Mouse (Mus musculus) heart, embryonic 11.5 days (tissue): ENCODE measurements around the gene Psma5. TPM values are rescaled to one million over a fixed set of nuclear protein-coding genes. Genes with fewer than 3 reads are reported as not detected.

Experiments
- ATAC-seq: fragments of 200-750 bp; cut with Nextera tagmentation; replicated peaks from 2 replicates; pipeline ENCODE4 v1.8.0; 2017; ENCODE audit warnings: moderate library complexity; ENCODE audit not compliant: insufficient number of reproducible peaks, low FRiP score, low TSS enrichment
- H3K27ac ChIP-seq: fragments of 300-500 bp; sonication (generic); 2 replicates; pipeline ENCODE4 v1.5.1; 2014; ENCODE audit warnings: mild to moderate bottlenecking, low read depth, low read length
- H3K27me3 ChIP-seq: fragments of 300-500 bp; sonication (generic); 2 replicates; pipeline ENCODE4 v1.6.1; 2014; ENCODE audit warnings: mild to moderate bottlenecking, low read length, mixed read lengths; ENCODE audit not compliant: control insufficient read depth, insufficient read depth
- H3K36me3 ChIP-seq: fragments of 300-500 bp; sonication (generic); 2 replicates; pipeline ENCODE4 v1.6.1; 2014; ENCODE audit warnings: mild to moderate bottlenecking, low read length, moderate library complexity, mixed read lengths; ENCODE audit not compliant: control insufficient read depth, insufficient read depth
- H3K4me1 ChIP-seq: fragments of 300-500 bp; sonication (generic); 2 replicates; pipeline ENCODE4 v1.6.1; 2014; ENCODE audit warnings: low read length; ENCODE audit not compliant: control insufficient read depth, insufficient read depth
- H3K4me2 ChIP-seq: fragments of 300-500 bp; sonication (generic); 2 replicates; pipeline ENCODE4 v1.6.1; 2014; ENCODE audit warnings: mild to moderate bottlenecking, moderate library complexity
- H3K4me3 ChIP-seq: fragments of 300-500 bp; sonication (generic); 2 replicates; pipeline ENCODE4 v1.5.1; 2014; ENCODE audit warnings: low read depth, low read length
- H3K9ac ChIP-seq: fragments of 300-500 bp; sonication (generic); 2 replicates; pipeline ENCODE4 v1.6.1; 2014; ENCODE audit warnings: mild to moderate bottlenecking, low read depth, low read length, moderate library complexity
- H3K9me3 ChIP-seq: fragments of 300-500 bp; sonication (generic); replicated peaks from 2 replicates; pipeline ENCODE4 v1.6.1; 2016; ENCODE audit warnings: low read length; ENCODE audit not compliant: control insufficient read depth
- WGBS: fragments of 180-500 bp; shearing (Covaris S2); extraction: QIAGEN DNeasy Blood & Tissue Kit; methylation state at CpG from one replicate; pipeline ENCODE4 v1.1.7; 2014; ENCODE audit not compliant: insufficient replicate concordance; 5-methylcytosine and 5-hydroxymethylcytosine counted together
- polyA plus RNA-seq: library from polyadenylated mRNA; unstranded; fragments of >200 nt; fragmentation: Nextera tagmentation; extraction: Ambion mirVana; gene quantifications from 2 replicates; pipeline ENCODE4 v1.2.1, GENCODE M21; 2014

Psma5 gene
- polyA plus RNA-seq, 1 experiment from 2014 or later = 242 TPM

DNA sequence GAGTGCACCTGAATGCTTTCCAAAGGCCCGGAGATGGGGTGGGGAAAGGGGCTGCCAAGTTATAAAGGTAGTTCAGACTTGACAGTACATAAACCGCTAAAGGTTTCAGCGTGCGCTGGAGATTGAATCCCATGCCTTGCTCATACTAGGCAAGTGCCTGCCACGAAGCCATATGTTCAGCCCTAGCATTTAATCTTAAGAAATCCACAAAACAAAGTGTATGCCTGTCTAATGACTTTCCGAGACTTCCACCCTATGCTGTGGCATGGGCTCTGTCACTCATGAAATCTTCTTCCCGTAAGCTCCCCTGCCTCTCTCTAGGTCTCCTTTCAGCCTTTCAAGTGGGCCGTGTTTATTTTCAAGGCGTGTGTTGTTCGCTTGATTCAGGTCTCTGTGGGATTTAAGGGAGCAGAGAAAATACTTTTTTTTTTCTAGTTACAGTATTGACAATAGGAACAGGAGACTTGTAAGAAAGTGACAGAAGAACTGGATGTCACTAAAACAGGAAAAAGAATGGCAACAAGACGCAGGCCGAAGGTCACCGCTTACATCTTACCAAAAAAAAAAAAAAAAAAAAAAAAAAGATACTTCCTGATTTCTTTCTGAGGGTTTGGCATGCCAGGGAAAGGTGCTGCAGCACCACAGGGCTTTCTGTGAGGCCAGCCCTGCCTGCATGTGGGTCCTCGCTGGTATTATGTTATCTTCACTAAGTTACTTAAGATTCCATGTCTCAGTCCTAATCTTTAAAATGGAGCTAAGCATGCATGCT, 30.1 kb downstream of the Psma5 start:
- 49% methylated on average over 14 of the region's 14 CpGs for WGBS

DNA sequence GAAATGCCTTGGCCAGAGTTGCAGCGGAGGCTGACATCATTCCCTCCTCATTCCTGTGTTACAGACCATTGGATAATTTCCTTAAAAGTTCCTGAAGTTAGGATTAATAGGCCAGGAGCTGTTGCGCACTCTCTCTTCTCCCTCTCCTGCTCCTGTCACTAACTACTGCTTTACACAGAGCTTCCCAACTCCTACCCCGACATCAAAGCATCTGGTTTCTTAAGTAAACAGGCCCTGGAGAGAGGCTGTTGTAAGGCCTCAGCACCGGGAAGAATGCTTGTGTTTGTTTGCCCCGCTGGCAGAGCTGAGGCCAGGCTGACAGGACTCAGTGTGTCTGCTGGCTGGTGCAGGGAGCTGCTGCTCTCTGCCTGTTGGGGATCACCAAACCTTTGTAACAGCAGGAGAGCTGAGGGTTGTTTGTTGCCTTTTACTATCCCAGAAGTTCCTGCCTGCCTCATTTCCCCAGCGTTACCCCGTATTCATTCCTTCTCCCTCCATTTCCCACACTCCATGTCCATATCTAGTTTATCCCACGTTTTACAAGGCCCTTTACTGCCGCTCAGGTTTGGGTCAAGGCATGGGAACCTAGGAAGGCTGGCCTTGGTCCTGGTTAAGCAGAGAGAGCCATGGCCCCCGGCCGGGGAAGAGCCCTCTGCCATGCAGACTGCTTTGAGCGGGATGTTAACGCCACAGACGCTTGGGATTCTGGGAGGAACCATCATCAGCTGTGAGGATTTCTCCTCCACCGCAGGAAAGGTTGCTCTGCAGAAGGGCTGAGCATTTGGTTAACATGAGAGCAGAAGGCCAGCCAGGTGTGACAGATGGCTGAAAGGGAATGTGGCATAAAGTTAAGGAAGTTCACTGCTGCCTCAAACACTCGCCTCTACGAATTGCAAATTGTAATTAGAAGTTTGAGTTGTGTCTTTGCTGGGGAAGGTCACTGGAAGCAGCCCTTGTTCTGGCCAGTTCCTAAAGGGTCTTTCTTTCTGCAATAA, 31.4 kb downstream of the Psma5 start:
- Histone ChIP-seq H3K9me3 (no peaks in the 10 kb centered on the region), H3K9ac (peak overlapping the region; percentile 40), H3K4me1 (peaks cover 54% of the 10 kb centered on the region), H3K36me3 (no peaks in the 10 kb centered on the region), H3K27ac (peak overlapping the region; percentile 47), H3K4me2 (peak overlapping the region; percentile 43), H3K27me3 (no peaks in the 10 kb centered on the region), H3K4me3 (no peak overlapping the region)
- ATAC-seq = no peak
- 25% methylated on average over 17 of the region's 17 CpGs for WGBS

More for the DNA sequence above, 30.1 kb downstream of the Psma5 start:
- Histone ChIP-seq H3K27me3 (no peaks in the 10 kb centered on the region), H3K4me2 (peak overlapping the region; percentile 43; the same call in 1 of the 2 replicates), H3K9me3 (no peaks in the 10 kb centered on the region), H3K9ac (no peak overlapping the region), H3K4me1 (peaks cover 61% of the 10 kb centered on the region), H3K27ac (peak overlapping the region; percentile 47; the same call in 1 of the 2 replicates), H3K4me3 (no peak overlapping the region), H3K36me3 (no peaks in the 10 kb centered on the region)
- no peak for ATAC-seq

DNA sequence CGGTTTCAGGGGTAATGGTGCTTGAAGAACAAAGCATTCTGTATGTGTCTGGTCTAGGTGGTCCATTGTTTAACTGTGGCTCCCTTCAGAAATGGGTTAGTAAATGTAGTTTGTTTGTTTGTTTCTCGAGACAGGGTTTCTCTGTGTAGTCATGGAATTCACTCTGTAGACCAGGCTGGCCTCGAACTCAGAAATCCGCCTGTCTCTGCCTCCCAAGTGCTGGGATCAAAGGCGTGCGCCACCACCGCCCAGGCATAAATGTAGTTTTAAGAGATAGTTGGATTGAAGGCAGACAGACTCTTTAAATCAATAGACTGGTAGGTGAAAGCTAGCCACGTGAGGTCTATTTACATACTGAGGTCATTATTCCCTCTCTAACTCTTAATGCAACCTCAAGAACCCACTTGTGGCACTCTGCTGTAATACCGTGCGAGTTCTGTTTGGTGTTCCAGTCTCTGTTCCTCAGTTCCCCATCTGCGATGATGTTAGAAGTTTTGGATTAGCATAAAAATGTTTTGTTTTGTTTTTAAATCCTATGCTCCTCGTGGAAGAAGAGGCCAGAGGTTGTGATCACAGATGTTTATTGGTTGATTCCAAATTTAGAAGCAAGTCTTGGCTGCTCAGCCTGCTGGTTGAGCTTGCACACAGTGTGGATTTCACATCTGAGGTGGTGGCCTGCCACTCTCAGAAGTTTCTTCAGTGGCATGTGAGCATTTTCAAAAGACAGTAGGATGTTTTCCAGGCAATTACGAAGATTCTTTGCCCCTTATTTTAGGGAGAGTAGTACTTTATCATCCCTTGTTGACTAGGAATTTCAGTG, 32.8 kb downstream of the Psma5 start:
- Histone ChIP-seq H3K4me3 (no peak overlapping the region), H3K4me1 (peaks cover 59% of the 10 kb centered on the region), H3K9ac (no peak overlapping the region), H3K36me3 (no peaks in the 10 kb centered on the region), H3K27ac (no peak overlapping the region), H3K9me3 (no peaks in the 10 kb centered on the region), H3K4me2 (no peak overlapping the region), H3K27me3 (no peaks in the 10 kb centered on the region)
- ATAC-seq = no peak
- WGBS = 72% methylated on average over 13 of the region's 13 CpGs

DNA sequence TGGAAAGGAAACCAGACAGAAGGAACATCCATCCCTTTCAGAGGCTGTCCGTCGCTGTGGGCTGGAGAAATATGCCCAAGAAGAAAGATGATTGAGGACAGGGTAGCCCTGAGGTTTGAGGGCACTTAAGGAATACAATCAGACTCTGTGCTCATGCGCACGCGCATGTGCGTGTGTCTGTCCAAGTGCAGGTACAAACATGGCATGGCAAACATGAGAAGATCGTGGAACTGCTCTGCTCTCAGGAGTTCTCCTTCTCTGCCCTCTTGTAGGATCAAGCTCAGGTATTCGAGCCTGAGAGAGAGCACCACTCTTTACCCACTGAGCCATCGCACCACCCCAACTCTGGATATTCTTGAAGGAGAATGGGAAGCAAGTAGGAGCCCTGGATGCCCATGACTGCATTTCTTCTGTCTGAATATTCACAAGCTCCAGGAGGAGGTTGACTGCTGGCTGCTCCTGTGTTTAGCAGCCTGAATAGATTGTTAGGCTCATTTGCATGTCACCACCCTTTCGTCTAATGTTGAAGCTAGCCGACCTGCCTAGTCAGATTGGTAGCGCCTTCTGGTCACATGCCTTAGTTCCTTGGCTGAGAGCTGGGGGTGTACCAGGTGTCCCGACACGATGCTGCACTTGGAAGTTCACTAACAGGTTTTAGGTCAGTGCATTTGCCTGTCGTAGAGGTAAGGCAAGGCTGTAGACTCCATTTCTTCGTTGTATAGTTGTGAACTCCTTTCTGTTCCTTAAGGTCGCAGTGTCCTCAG, 34.5 kb downstream of the Psma5 start:
- Histone ChIP-seq H3K4me1 (peaks cover 70% of the 10 kb centered on the region), H3K4me3 (no peak overlapping the region), H3K36me3 (no peaks in the 10 kb centered on the region), H3K9ac (no peak overlapping the region), H3K27me3 (no peaks in the 10 kb centered on the region), H3K27ac (no peak overlapping the region), H3K9me3 (no peaks in the 10 kb centered on the region), H3K4me2 (no peak overlapping the region)
- no peak for ATAC-seq
- WGBS = 65% methylated on average over 17 of the region's 17 CpGs

DNA sequence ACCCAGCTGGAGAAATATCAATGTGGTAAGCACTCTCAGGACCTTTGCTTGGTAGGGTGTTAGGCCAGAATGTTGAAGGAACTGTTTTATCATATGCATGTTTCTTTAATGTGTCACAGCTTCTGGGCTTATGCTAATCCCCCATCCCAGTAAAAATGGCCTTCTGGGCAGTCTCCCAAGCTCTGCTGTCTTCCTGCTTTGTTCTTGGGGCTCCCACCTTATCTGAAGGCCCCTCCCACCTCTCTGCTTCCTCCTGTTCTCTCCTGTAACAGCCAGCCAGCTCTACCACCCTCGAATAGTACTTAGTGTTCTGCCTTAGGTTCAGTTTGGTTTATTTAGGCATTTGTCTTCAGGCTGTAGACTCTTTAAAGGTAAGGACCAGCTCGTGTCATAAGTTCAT, 37.7 kb downstream of the Psma5 start:
- H3K9me3 ChIP-seq = no peaks in the 10 kb centered on the region
- 0 out of 2 replicates have a peak, but pooled peaks have one; percentile 48 for ATAC-seq
- peaks cover 61% of the 10 kb centered on the region for H3K4me1 ChIP-seq
- peak overlapping the region; percentile 74 for H3K27ac ChIP-seq
- H3K4me2 ChIP-seq = peak overlapping the region; percentile 7
- no peaks in the 10 kb centered on the region for H3K36me3 ChIP-seq
- H3K4me3 ChIP-seq = no peak overlapping the region
- H3K9ac ChIP-seq = peak overlapping the region; percentile 35; the same call in 1 of the 2 replicates
- H3K27me3 ChIP-seq = no peaks in the 10 kb centered on the region
- 18% methylated on average over 2 of the region's 2 CpGs for WGBS

DNA sequence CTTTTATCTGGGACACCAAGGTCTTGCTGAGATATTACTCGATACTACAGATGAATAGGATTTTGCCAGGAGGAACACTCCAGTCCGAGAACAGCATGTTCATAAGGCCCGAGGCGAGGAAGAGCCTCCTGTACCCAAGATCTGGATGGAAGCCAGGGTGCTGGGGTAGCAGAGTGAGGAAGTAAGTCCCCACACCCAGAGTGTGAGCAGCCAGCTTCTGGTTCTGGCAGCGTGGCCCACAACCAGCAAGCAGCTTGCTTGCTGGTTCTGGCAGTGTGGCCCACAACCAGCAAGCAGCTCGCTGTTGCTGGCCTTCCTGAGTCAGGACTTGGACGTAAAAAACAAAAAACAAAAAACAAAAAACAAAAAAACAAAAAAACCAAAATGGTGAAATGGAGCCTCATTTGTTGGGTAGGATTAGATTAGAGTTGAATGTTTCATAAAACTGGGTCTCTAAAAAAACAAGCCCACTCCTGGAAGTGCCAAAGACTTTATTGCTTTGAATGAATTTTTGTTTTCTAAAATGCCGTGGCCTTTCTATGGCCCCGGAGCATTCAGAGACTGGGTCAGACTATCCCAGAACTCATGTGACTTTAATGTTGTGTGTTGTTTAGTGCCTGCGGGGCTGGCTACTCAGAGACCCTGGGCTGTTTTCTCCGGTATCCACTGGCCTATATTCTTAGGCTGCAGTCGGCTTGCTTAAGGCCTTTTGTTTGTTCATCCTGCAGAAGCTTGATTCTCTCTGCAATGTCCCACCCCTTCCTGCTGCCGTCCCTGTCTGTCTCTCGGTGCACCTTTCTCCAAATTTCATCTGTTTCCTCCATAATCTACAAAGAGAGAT, 38.9 kb downstream of the Psma5 start:
- Histone ChIP-seq H3K4me2 (peak overlapping the region; percentile 63), H3K27ac (peak overlapping the region; percentile 66), H3K27me3 (no peaks in the 10 kb centered on the region), H3K9ac (peak overlapping the region; percentile 44; the same call in 1 of the 2 replicates), H3K36me3 (no peaks in the 10 kb centered on the region), H3K4me1 (peaks cover 52% of the 10 kb centered on the region), H3K4me3 (peak overlapping the region; percentile 19; the same call in 1 of the 2 replicates), H3K9me3 (no peaks in the 10 kb centered on the region)
- ATAC-seq = no peak
- WGBS = 41% methylated on average over 14 of the region's 14 CpGs
